Mouse (Mus musculus): Measurements from ENCODE around the gene Htr6. TPM values are rescaled to one million over a fixed set of nuclear protein-coding genes. Genes with fewer than 3 reads are reported as not detected.

The Htr6 gene
- polyA plus RNA-seq, 1 experiment from 2014 or later = 0.50 TPM

GRCm38 (mm10) chr4:139030675-139031074 is 44.7 kb downstream of the Htr6 start:
- 58% methylated on average over 6 of the region's 6 CpGs for WGBS
- Histone ChIP-seq H3K9me3 (no peaks in the 10 kb centered on the region), H3K27ac (no peak overlapping the region), H3K4me3 (replicated peaks) (no peak overlapping the region), H3K36me3 (no peaks in the 10 kb centered on the region), H3K4me2 (no peak overlapping the region), H3K27me3 (no peaks in the 10 kb centered on the region), H3K9ac (replicated peaks) (no peak overlapping the region), H3K4me1 (replicated peaks) (0 out of 2 replicates have a peak, but pooled peaks cover 3% of the 10 kb centered on the region)
- ATAC-seq (ENCODE audit: insufficient number of reproducible peaks, insufficient read depth, low FRiP score, low TSS enrichment, low read depth) = no peak

GRCm38 (mm10) chr4:139024379-139024778 is 51.0 kb downstream of the Htr6 start:
- no peak overlapping the region for H3K27ac ChIP-seq
- no peaks in the 10 kb centered on the region for H3K4me1 ChIP-seq (replicated peaks)
- no peak for ATAC-seq (ENCODE audit: insufficient number of reproducible peaks, insufficient read depth, low FRiP score, low TSS enrichment, low read depth)
- H3K4me2 ChIP-seq = no peak overlapping the region
- no peaks in the 10 kb centered on the region for H3K36me3 ChIP-seq
- H3K27me3 ChIP-seq = no peaks in the 10 kb centered on the region
- 33% methylated on average over 2 of the region's 2 CpGs for WGBS
- H3K9me3 ChIP-seq = no peaks in the 10 kb centered on the region
- no peak overlapping the region for H3K4me3 ChIP-seq (replicated peaks)
- H3K9ac ChIP-seq (replicated peaks) = no peak overlapping the region

GRCm38 (mm10) chr4:139020385-139020784 is 55.0 kb downstream of the Htr6 start:
- H3K4me1 ChIP-seq (replicated peaks) = no peaks in the 10 kb centered on the region
- no peak overlapping the region for H3K4me3 ChIP-seq (replicated peaks)
- no peak overlapping the region for H3K4me2 ChIP-seq
- H3K9ac ChIP-seq (replicated peaks) = no peak overlapping the region
- ATAC-seq (ENCODE audit: insufficient number of reproducible peaks, insufficient read depth, low FRiP score, low TSS enrichment, low read depth) = no peak
- no peaks in the 10 kb centered on the region for H3K9me3 ChIP-seq
- H3K27me3 ChIP-seq = no peaks in the 10 kb centered on the region
- H3K27ac ChIP-seq = no peak overlapping the region
- WGBS = 89% methylated on average over 3 of the region's 3 CpGs
- H3K36me3 ChIP-seq = no peaks in the 10 kb centered on the region

- no peak overlapping the region for H3K4me2 ChIP-seq
- peaks cover 3% of the 10 kb centered on the region; the same call in 1 of the 2 replicates for H3K9me3 ChIP-seq
- H3K9ac ChIP-seq (replicated peaks) = no peak overlapping the region
- no peak overlapping the region for H3K27ac ChIP-seq
- WGBS = 68% methylated on average over 13 of the region's 13 CpGs
- ATAC-seq (ENCODE audit: insufficient number of reproducible peaks, insufficient read depth, low FRiP score, low TSS enrichment, low read depth) = no peak
- H3K4me1 ChIP-seq (replicated peaks) = no peaks in the 10 kb centered on the region
- no peaks in the 10 kb centered on the region for H3K36me3 ChIP-seq
- H3K27me3 ChIP-seq = no peaks in the 10 kb centered on the region
- no peak overlapping the region for H3K4me3 ChIP-seq (replicated peaks)
Observed at GRCm38 (mm10) chr4:139019413-139019812, 56.0 kb downstream of the Htr6 start.

- Histone ChIP-seq H3K36me3 (no peaks in the 10 kb centered on the region), H3K27me3 (no peaks in the 10 kb centered on the region), H3K9me3 (peaks cover 3% of the 10 kb centered on the region; the same call in 1 of the 2 replicates), H3K9ac (replicated peaks) (no peak overlapping the region), H3K27ac (no peak overlapping the region), H3K4me1 (replicated peaks) (no peaks in the 10 kb centered on the region), H3K4me3 (replicated peaks) (no peak overlapping the region), H3K4me2 (no peak overlapping the region)
- ATAC-seq (ENCODE audit: insufficient number of reproducible peaks, insufficient read depth, low FRiP score, low TSS enrichment, low read depth) = no peak
- WGBS = 84% methylated on average over 4 of the region's 4 CpGs
Observed at GRCm38 (mm10) chr4:139018976-139019375, 56.4 kb downstream of the Htr6 start.

- Histone ChIP-seq H3K9ac (replicated peaks) (no peak overlapping the region), H3K27ac (no peak overlapping the region), H3K4me3 (replicated peaks) (no peak overlapping the region), H3K4me2 (no peak overlapping the region), H3K9me3 (peaks cover 3% of the 10 kb centered on the region; the same call in 1 of the 2 replicates), H3K27me3 (no peaks in the 10 kb centered on the region), H3K4me1 (replicated peaks) (no peaks in the 10 kb centered on the region), H3K36me3 (no peaks in the 10 kb centered on the region)
- 91% methylated on average over 14 of the region's 14 CpGs for WGBS
- no peak for ATAC-seq (ENCODE audit: insufficient number of reproducible peaks, insufficient read depth, low FRiP score, low TSS enrichment, low read depth)
Observed at GRCm38 (mm10) chr4:139018388-139018787, 57.0 kb downstream of the Htr6 start.

GRCm38 (mm10) chr4:139014793-139015192 is 60.6 kb downstream of the Htr6 start:
- peaks cover 3% of the 10 kb centered on the region; the same call in 1 of the 2 replicates for H3K9me3 ChIP-seq
- no peak overlapping the region for H3K9ac ChIP-seq (replicated peaks)
- no peaks in the 10 kb centered on the region for H3K27me3 ChIP-seq
- 78% methylated on average over 6 of the region's 6 CpGs for WGBS
- no peaks in the 10 kb centered on the region for H3K4me1 ChIP-seq (replicated peaks)
- no peaks in the 10 kb centered on the region for H3K36me3 ChIP-seq
- no peak overlapping the region for H3K27ac ChIP-seq
- H3K4me2 ChIP-seq = no peak overlapping the region
- H3K4me3 ChIP-seq (replicated peaks) = no peak overlapping the region
- no peak for ATAC-seq (ENCODE audit: insufficient number of reproducible peaks, insufficient read depth, low FRiP score, low TSS enrichment, low read depth)

GRCm38 (mm10) chr4:139013281-139013680 is 62.1 kb downstream of the Htr6 start:
- WGBS = 88% methylated on average over 11 of the region's 11 CpGs
- no peak overlapping the region for H3K4me3 ChIP-seq (replicated peaks)
- H3K27me3 ChIP-seq = no peaks in the 10 kb centered on the region
- H3K9ac ChIP-seq (replicated peaks) = no peak overlapping the region
- peaks cover 3% of the 10 kb centered on the region; the same call in 1 of the 2 replicates for H3K9me3 ChIP-seq
- ATAC-seq (ENCODE audit: insufficient number of reproducible peaks, insufficient read depth, low FRiP score, low TSS enrichment, low read depth) = no peak
- H3K4me2 ChIP-seq = no peak overlapping the region
- H3K4me1 ChIP-seq (replicated peaks) = no peaks in the 10 kb centered on the region
- H3K36me3 ChIP-seq = no peaks in the 10 kb centered on the region
- H3K27ac ChIP-seq = no peak overlapping the region

GRCm38 (mm10) chr4:139011201-139011702 is 64.1 kb downstream of the Htr6 start:
- Histone ChIP-seq H3K27me3 (no peaks in the 10 kb centered on the region), H3K4me2 (no peak overlapping the region), H3K4me3 (replicated peaks) (no peak overlapping the region), H3K9me3 (peaks cover 3% of the 10 kb centered on the region; the same call in 1 of the 2 replicates), H3K36me3 (no peaks in the 10 kb centered on the region), H3K27ac (no peak overlapping the region), H3K9ac (replicated peaks) (no peak overlapping the region), H3K4me1 (replicated peaks) (no peaks in the 10 kb centered on the region)
- WGBS = 86% methylated on average over 13 of the region's 13 CpGs
- no peak for ATAC-seq (ENCODE audit: insufficient number of reproducible peaks, insufficient read depth, low FRiP score, low TSS enrichment, low read depth)

Other genes starting within 250 kb of the Htr6 start
- gene Pla2g5, start 212.1 kb downstream of the Htr6 start, polyA plus RNA-seq (2016; fragmentation: Nextera tagmentation; extraction: Ambion mirVana) = not detected in 2 replicates
- gene Gm13030, start 201.6 kb downstream of the Htr6 start, polyA plus RNA-seq (2016; fragmentation: Nextera tagmentation; extraction: Ambion mirVana) = not detected in 2 replicates
- gene Pla2g2e, start 197.6 kb downstream of the Htr6 start, polyA plus RNA-seq (2016; fragmentation: Nextera tagmentation; extraction: Ambion mirVana) = not detected in 2 replicates
- gene Otud3, start 161.6 kb downstream of the Htr6 start, polyA plus RNA-seq (2016; fragmentation: Nextera tagmentation; extraction: Ambion mirVana) = 3.2 and 4.4 TPM in 2 replicates
- gene Rnf186, start 108.5 kb downstream of the Htr6 start, polyA plus RNA-seq (2016; fragmentation: Nextera tagmentation; extraction: Ambion mirVana) = not detected in 2 replicates
- 2.0 and 2.7 TPM in 2 replicates for gene Tmco4, start 102.7 kb downstream of the Htr6 start, polyA plus RNA-seq (2016; fragmentation: Nextera tagmentation; extraction: Ambion mirVana)
- gene Nbl1, start 17.4 kb upstream of the Htr6 start, polyA plus RNA-seq (2016; fragmentation: Nextera tagmentation; extraction: Ambion mirVana) = 141 and 152 TPM in 2 replicates
- 476 and 492 TPM in 2 replicates for gene Minos1, start 55.5 kb upstream of the Htr6 start, polyA plus RNA-seq (2016; fragmentation: Nextera tagmentation; extraction: Ambion mirVana)
- 386 and 390 TPM in 2 replicates for gene Capzb, start 117.3 kb upstream of the Htr6 start, polyA plus RNA-seq (2016; fragmentation: Nextera tagmentation; extraction: Ambion mirVana)
- 15.3 and 16.1 TPM in 2 replicates for gene Pqlc2, start 235.1 kb upstream of the Htr6 start, polyA plus RNA-seq (2016; fragmentation: Nextera tagmentation; extraction: Ambion mirVana)
- 146 and 150 TPM in 2 replicates for gene Akr7a5, start 235.2 kb upstream of the Htr6 start, polyA plus RNA-seq (2016; fragmentation: Nextera tagmentation; extraction: Ambion mirVana)